Mouse (Mus musculus) liver, embryonic 12.5 days (tissue): ENCODE results near the gene Sox30. TPM values are rescaled to one million over a fixed set of nuclear protein-coding genes. Genes with fewer than 3 reads are reported as not detected.
A peak's percentile ranks its signal among the peaks of the same experiment; 100 is the strongest.
"Not testable (repeated sequence)": the region's sequence is repeated elsewhere in the genome, so short reads cannot be mapped to it uniquely, and the experiment has no call there.

Source experiments
- ATAC-seq: fragments of 200-750 bp; cut with Nextera tagmentation; 2 replicates; pipeline ENCODE4 v1.8.0; 2017; ENCODE audit warnings: moderate number of reproducible peaks, mild to moderate bottlenecking, moderate library complexity
- H3K27ac ChIP-seq: fragments of 300-500 bp; sonication (generic); 2 replicates; pipeline ENCODE4 v1.5.1; 2016; ENCODE audit warnings: mild to moderate bottlenecking
- H3K27me3 ChIP-seq: fragments of 300-500 bp; sonication (generic); replicated peaks from 2 replicates; pipeline ENCODE4 v1.6.1; 2016; ENCODE audit warnings: mild to moderate bottlenecking, moderate library complexity
- H3K36me3 ChIP-seq: fragments of 300-500 bp; sonication (generic); 2 replicates; pipeline ENCODE4 v1.6.1; 2016; ENCODE audit warnings: mild to moderate bottlenecking, moderate library complexity
- H3K4me1 ChIP-seq: fragments of 300-500 bp; sonication (generic); 2 replicates; pipeline ENCODE4 v1.6.1; 2016
- H3K4me2 ChIP-seq: fragments of 300-500 bp; sonication (generic); 2 replicates; pipeline ENCODE4 v1.6.1; 2016; ENCODE audit warnings: mild to moderate bottlenecking, moderate library complexity
- H3K4me3 ChIP-seq: fragments of 300-500 bp; sonication (generic); 2 replicates; pipeline ENCODE4 v1.5.1; 2016; ENCODE audit warnings: mild to moderate bottlenecking, moderate library complexity
- H3K9ac ChIP-seq: fragments of 300-500 bp; sonication (generic); 2 replicates; pipeline ENCODE4 v1.6.1; 2016; ENCODE audit warnings: mild to moderate bottlenecking, moderate library complexity
- H3K9me3 ChIP-seq: fragments of 300-500 bp; sonication (generic); replicated peaks from 2 replicates; pipeline ENCODE4 v1.6.1; 2016; ENCODE audit warnings: mild to moderate bottlenecking, moderate library complexity
- WGBS: fragments of 180-500 bp; shearing (Covaris S2); methylation state at CpG from one replicate; pipeline ENCODE4 v1.1.7; 2016; ENCODE audit not compliant: insufficient replicate concordance; 5-methylcytosine and 5-hydroxymethylcytosine counted together
- polyA plus RNA-seq: library from polyadenylated mRNA; unstranded; fragments of >200 nt; fragmentation: Nextera tagmentation; extraction: Ambion mirVana; gene quantifications from 2 replicates; pipeline ENCODE4 v1.2.1, GENCODE M21; 2016

Gene Sox30
- polyA plus RNA-seq, 1 experiment from 2014 or later: 0.06 TPM

DNA sequence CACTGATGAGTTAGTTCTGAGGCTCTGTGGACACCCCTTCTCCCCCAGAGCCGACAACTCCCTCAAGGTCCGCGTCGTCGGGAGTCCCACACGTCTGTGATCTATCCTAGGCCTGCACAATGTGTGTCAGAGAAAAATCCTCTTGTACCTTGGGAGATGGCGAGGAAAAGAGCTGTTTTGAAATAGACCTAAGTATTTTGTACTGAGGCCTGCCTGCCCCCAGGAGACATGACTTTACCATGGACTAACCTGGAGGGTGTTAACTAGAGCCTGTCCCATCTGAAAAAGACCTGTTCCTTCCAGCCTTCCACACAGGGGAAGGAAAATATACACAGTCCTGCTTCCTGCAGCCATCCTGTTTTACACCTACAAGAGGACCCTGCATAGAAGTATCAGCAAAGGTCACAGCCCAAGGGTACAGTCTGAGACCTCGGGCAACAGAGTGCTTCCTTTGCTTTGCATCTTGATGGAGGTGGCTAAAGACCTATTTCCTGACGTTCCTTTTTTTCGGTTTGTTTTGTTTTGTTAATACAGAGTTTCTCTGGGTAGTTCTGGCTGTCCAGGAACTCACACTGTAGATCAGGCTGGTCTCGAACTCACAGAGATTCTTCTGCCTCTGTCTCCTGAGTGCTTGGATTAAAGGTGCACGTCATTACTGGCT, 61.6 kb downstream of the Sox30 start:
- H3K36me3 ChIP-seq: no peaks in the 10 kb centered on the region
- 66% methylated on average over 12 of the region's 12 CpGs for WGBS
- H3K9ac ChIP-seq: no peak overlapping the region
- H3K9me3 ChIP-seq: no peaks in the 10 kb centered on the region
- H3K27ac ChIP-seq: no peak overlapping the region
- ATAC-seq: no peak
- no peak overlapping the region for H3K4me2 ChIP-seq
- no peak overlapping the region for H3K4me3 ChIP-seq
- H3K4me1 ChIP-seq: 0 out of 2 replicates have a peak, but pooled peaks cover 6% of the 10 kb centered on the region
- 0 out of 2 replicates have a peak, but pooled peaks cover 4% of the 10 kb centered on the region for H3K27me3 ChIP-seq

DNA sequence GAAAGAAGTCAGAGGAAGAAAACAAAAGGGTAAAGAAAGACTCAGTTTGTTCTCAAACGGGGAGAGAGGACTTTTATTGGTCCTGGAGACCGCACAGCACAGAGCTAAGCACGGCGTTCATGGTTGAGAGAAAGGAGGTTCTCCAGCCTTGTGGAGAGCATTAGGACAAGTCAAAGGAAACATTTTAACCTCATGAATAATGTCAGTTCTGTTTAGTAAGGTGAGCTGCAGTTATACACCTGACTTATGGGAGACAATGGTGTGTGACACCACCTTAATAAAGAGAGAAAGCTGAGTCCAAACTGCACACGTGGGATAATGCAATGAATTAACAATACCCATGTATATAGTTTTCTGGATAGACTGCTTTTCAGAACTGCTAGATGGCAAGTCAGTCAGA, 64.7 kb downstream of the Sox30 start:
- H3K4me2 ChIP-seq: no peak overlapping the region
- no peaks in the 10 kb centered on the region for H3K4me1 ChIP-seq
- ATAC-seq: no peak
- no peaks in the 10 kb centered on the region for H3K36me3 ChIP-seq
- WGBS: 81% methylated on average over 5 of the region's 5 CpGs
- H3K27ac ChIP-seq: no peak overlapping the region
- H3K4me3 ChIP-seq: no peak overlapping the region
- H3K9me3 ChIP-seq: no peaks in the 10 kb centered on the region
- H3K9ac ChIP-seq: no peak overlapping the region
- H3K27me3 ChIP-seq: no peaks in the 10 kb centered on the region

- H3K9me3 ChIP-seq: no peaks in the 10 kb centered on the region
- no peaks in the 10 kb centered on the region for H3K4me1 ChIP-seq
- whole genome bisulfite sequencing: 76% methylated on average over 3 of the region's 3 CpGs
- H3K9ac ChIP-seq: no peak overlapping the region
- peaks cover 6% of the 10 kb centered on the region; the same call in 1 of the 2 replicates for H3K27me3 ChIP-seq
- H3K4me3 ChIP-seq: no peak overlapping the region
- no peaks in the 10 kb centered on the region for H3K36me3 ChIP-seq
- no peak overlapping the region for H3K27ac ChIP-seq
- no peak overlapping the region for H3K4me2 ChIP-seq
- ATAC-seq: no peak
These were observed 67.2 kb downstream of the Sox30 start for GRCm38 (mm10) chr11:46047264-46047663.

DNA sequence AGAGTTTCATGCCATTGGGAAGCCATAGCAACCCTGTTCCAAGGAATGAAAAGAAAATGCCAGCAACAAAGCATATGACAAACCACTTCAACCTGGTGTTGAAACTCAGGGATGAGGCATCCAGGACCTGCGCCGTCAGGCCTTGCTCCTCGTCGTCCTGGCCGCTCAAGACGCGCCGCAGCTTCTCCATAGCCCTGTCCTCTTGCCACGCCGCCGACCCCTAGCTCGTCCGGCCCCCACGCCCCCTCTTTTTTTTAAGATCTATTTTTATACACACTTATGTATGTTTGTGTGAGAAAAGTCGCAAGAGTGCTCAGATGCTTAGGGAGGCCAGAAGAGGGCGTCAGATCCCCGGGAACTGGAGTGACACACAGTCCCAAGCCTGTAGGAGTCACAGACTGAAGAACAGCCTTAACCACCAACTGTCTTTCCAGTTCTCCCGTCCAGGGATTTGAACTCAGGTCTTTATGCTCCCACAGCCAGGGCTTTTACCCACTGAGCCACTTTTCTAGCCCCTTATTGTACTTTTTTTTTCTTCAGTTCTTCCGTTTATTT, 72.1 kb downstream of the Sox30 start, which contains the start of gene Gm12166:
Gene Gm12166 (minus strand): TSS at position 217 of the 555 bp plus-strand sequence.
- H3K36me3 ChIP-seq, H3K4me3 ChIP-seq, H3K9me3 ChIP-seq, H3K27ac ChIP-seq, H3K4me2 ChIP-seq, H3K9ac ChIP-seq, ATAC-seq: not testable (repeated sequence)
- peaks cover 16% of the 10 kb centered on the region; the same call in 1 of the 2 replicates for H3K4me1 ChIP-seq
- peaks cover 39% of the 10 kb centered on the region for H3K27me3 ChIP-seq
- 32% methylated on average over 19 of the region's 19 CpGs for WGBS

DNA sequence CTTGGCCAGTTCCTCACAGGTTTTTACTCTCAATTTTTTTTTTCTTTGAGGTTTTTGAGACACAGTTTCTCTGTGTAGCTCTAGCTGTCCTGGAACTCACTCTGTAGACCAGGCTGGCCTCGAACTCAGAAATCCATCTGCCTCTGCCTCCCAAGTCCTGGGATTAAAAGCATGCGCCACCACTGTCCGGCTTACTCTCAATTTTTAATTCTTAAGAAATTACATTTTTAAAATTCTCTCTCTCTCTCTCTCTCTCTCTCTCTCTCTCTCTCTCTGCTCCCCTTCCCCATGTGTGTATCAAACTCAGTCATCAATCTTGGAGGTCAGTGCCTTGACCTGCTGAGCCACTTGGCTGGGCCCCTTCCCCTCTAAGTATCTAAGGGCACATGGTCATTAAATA, 73.3 kb downstream of the Sox30 start:
- WGBS: 80% methylated on average over 3 of the region's 3 CpGs
- H3K27me3 ChIP-seq: peaks cover 51% of the 10 kb centered on the region
- peaks cover 16% of the 10 kb centered on the region; the same call in 1 of the 2 replicates for H3K4me1 ChIP-seq
- not testable (repeated sequence) for H3K27ac ChIP-seq, H3K9ac ChIP-seq, H3K36me3 ChIP-seq, H3K4me2 ChIP-seq, ATAC-seq, H3K9me3 ChIP-seq, H3K4me3 ChIP-seq

GRCm38 (mm10) chr11:46054311-46054710, 74.2 kb downstream of the Sox30 start:
- no peak overlapping the region for H3K9ac ChIP-seq
- H3K4me1 ChIP-seq: peaks cover 16% of the 10 kb centered on the region; the same call in 1 of the 2 replicates
- no peak overlapping the region for H3K4me3 ChIP-seq
- H3K9me3 ChIP-seq: no peaks in the 10 kb centered on the region
- H3K36me3 ChIP-seq: no peaks in the 10 kb centered on the region
- peaks cover 57% of the 10 kb centered on the region for H3K27me3 ChIP-seq
- WGBS: 23% methylated on average over 5 of the region's 5 CpGs
- no peak for ATAC-seq
- no peak overlapping the region for H3K4me2 ChIP-seq
- H3K27ac ChIP-seq: no peak overlapping the region

GRCm38 (mm10) chr11:46054911-46055895, 75.1 kb downstream of the Sox30 start:
- Histone ChIP-seq H3K4me1 (peaks cover 16% of the 10 kb centered on the region; the same call in 1 of the 2 replicates), H3K9me3 (no peaks in the 10 kb centered on the region), H3K9ac (no peak overlapping the region), H3K4me2 (peak overlapping the region; percentile 61), H3K27ac (no peak overlapping the region), H3K4me3 (peak overlapping the region; percentile 52; the same call in 1 of the 2 replicates), H3K27me3 (peaks cover 57% of the 10 kb centered on the region), H3K36me3 (no peaks in the 10 kb centered on the region)
- peak; percentile 19; the same call in 1 of the 2 replicates for ATAC-seq
- 25% methylated on average over 13 of the region's 13 CpGs for WGBS

- H3K4me2 ChIP-seq: peak within 1 kb of the TSS; percentile 61
- H3K9ac ChIP-seq: peak within 1 kb of the TSS; percentile 53
- H3K4me1 ChIP-seq: peaks cover 16% of the 10 kb centered on the region; the same call in 1 of the 2 replicates
- peak within 1 kb of the TSS; percentile 52 for H3K4me3 ChIP-seq
- ATAC-seq: no peak
- 0 out of 2 replicates have a peak within 1 kb of the TSS, but pooled peaks have one; percentile 43 for H3K27ac ChIP-seq
- no peaks in the 10 kb centered on the region for H3K36me3 ChIP-seq
- H3K27me3 ChIP-seq: peaks cover 64% of the 10 kb centered on the region
- WGBS: under 1% methylated on average over 51 of the region's 51 CpGs
- no peaks in the 10 kb centered on the region for H3K9me3 ChIP-seq
These were observed 76.0 kb downstream of the Sox30 start, which contains the start of gene Adam19 for GRCm38 (mm10) chr11:46055896-46056769. Adam19 (plus strand) TSS chr11:46055992.

GRCm38 (mm10) chr11:46056770-46057411, 76.8 kb downstream of the Sox30 start:
- H3K27ac ChIP-seq: peak overlapping the region; percentile 37; the same call in 1 of the 2 replicates

DNA sequence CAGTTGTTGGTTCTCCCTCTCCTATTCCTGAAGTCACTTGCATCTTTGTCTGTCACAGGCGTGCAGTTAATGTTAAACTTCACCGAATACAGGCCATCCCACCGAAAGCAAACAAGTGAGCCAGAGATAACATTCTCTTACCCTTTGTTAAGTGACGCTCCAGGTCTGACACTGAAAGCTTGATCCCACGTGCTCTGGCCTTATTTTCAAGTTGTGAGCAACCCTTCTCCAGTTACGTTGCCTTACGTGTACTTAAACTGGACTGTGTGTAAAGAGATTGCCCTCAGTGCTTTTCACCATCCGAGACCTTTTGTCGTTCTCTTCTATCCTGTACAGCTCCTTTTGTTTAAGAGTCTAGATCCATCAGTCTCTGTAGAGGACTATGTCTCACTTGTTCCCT, 77.9 kb downstream of the Sox30 start:
- H3K4me3 ChIP-seq: no peak overlapping the region
- H3K9ac ChIP-seq: no peak overlapping the region

More at GRCm38 (mm10) chr11:46056770-46057411, 76.8 kb downstream of the Sox30 start:
- H3K4me1 ChIP-seq: peaks cover 16% of the 10 kb centered on the region; the same call in 1 of the 2 replicates
- ATAC-seq: no peak
- WGBS: 3% methylated on average over 25 of the region's 25 CpGs
- no peaks in the 10 kb centered on the region for H3K36me3 ChIP-seq
- H3K27me3 ChIP-seq: peaks cover 60% of the 10 kb centered on the region
- peak overlapping the region; percentile 53 for H3K9ac ChIP-seq
- H3K9me3 ChIP-seq: no peaks in the 10 kb centered on the region
- peak overlapping the region; percentile 61 for H3K4me2 ChIP-seq
- peak overlapping the region; percentile 52 for H3K4me3 ChIP-seq

More for the DNA sequence above, 77.9 kb downstream of the Sox30 start:
- no peak overlapping the region for H3K27ac ChIP-seq
- no peaks in the 10 kb centered on the region for H3K36me3 ChIP-seq
- no peaks in the 10 kb centered on the region for H3K9me3 ChIP-seq
- peaks cover 16% of the 10 kb centered on the region; the same call in 1 of the 2 replicates for H3K4me1 ChIP-seq
- WGBS: 51% methylated on average over 9 of the region's 9 CpGs
- peak overlapping the region; percentile 61; the same call in 1 of the 2 replicates for H3K4me2 ChIP-seq
- peaks cover 63% of the 10 kb centered on the region for H3K27me3 ChIP-seq
- ATAC-seq: no peak
